Mouse (Mus musculus) CH12.LX (cell line): ENCODE measurements around the gene Setd6. TPM values are rescaled to one million over a fixed set of nuclear protein-coding genes. Genes with fewer than 3 reads are reported as not detected.

Source experiments
- DNase-seq: peaks from one replicate; pipeline ENCODE4 v3.0.0-alpha.2; 2013; ENCODE audit errors: extremely low read depth
- H3K27ac ChIP-seq: 2 replicates; pipeline ENCODE4 v1.5.1; 2012; ENCODE audit warnings: low read depth, mild to moderate bottlenecking, control low read depth, moderate library complexity; ENCODE audit not compliant: insufficient read depth
- H3K27me3 ChIP-seq: replicated peaks from 2 replicates; pipeline ENCODE3; 2012; ENCODE audit warnings: inconsistent platforms
- H3K36me3 ChIP-seq, 2 experiments: replicated peaks in 1 of 2; 2 replicates each; pipeline versions ENCODE3 to v1.6.1; 2012; ENCODE audit warnings: inconsistent platforms in 1 of 2, low read length in 1 of 2, mild to moderate bottlenecking in 1 of 2, mixed read lengths in 1 of 2, moderate library complexity in 1 of 2; ENCODE audit not compliant: control insufficient read depth in 1 of 2, insufficient read depth in 1 of 2
- H3K4me1 ChIP-seq, 2 experiments: 2 replicates each; pipeline ENCODE4 v1.6.1; 2012; ENCODE audit warnings: inconsistent platforms in 1 of 2, moderate library complexity in 1 of 2; ENCODE audit not compliant: insufficient read depth in 2 of 2, control insufficient read depth in 1 of 2
- H3K4me2 ChIP-seq: 2 replicates; pipeline ENCODE4 v1.6.1; 2012; ENCODE audit warnings: low read depth, mild to moderate bottlenecking, control low read depth; ENCODE audit not compliant: poor library complexity, insufficient read depth, severe bottlenecking
- H3K4me3 ChIP-seq, 3 experiments: fragments of 150-350 bp in 1 of 3; sonication (generic) in 1 of 3; replicated peaks in 1 of 3; 2 replicates each; pipeline versions ENCODE3 to v1.5.1; 2011 to 2012; ENCODE audit warnings: low read depth in 2 of 3, low read length in 2 of 3, mild to moderate bottlenecking in 2 of 3, moderate library complexity in 2 of 3, control low read depth in 1 of 3, improper control_type of control experiment in 1 of 3, inconsistent platforms in 1 of 3, mixed read lengths in 1 of 3; ENCODE audit not compliant: poor library complexity in 1 of 3
- H3K79me2 ChIP-seq: replicated peaks from 2 replicates; pipeline ENCODE4 v1.6.1; 2012; ENCODE audit warnings: mild to moderate bottlenecking, moderate library complexity; ENCODE audit not compliant: control insufficient read depth, poor library complexity, insufficient read depth, severe bottlenecking; ENCODE audit errors: extremely low read depth
- H3K9ac ChIP-seq: 2 replicates; pipeline ENCODE4 v1.6.1; 2012; ENCODE audit warnings: low read depth, mild to moderate bottlenecking, control low read depth, moderate library complexity; ENCODE audit not compliant: insufficient read depth
- H3K9me3 ChIP-seq: replicated peaks from 2 replicates; pipeline ENCODE3; 2012; ENCODE audit warnings: low read length, inconsistent platforms, mixed read lengths
- BHLHE40 ChIP-seq: IDR thresholded peaks from 2 replicates; pipeline ENCODE4 v1.6.1; 2011; ENCODE audit warnings: mild to moderate bottlenecking, low read depth, low read length, improper control_type of control experiment
- CHD1 ChIP-seq: IDR thresholded peaks from 2 replicates; pipeline ENCODE4 v1.6.1; 2012; ENCODE audit warnings: low read depth, low read length, improper control_type of control experiment, inconsistent platforms
- ELF1 ChIP-seq: IDR thresholded peaks from 2 replicates; pipeline ENCODE4 v1.6.1; 2014; ENCODE audit warnings: low read depth, mild to moderate bottlenecking, inconsistent platforms, low read length, improper control_type of control experiment
- ETS1 ChIP-seq: conservative IDR thresholded peaks from 2 replicates; pipeline ENCODE4 v1.6.1; 2012; ENCODE audit warnings: low read depth, mild to moderate bottlenecking, inconsistent platforms, low read length, improper control_type of control experiment, moderate library complexity
- GABPA ChIP-seq: IDR thresholded peaks from 2 replicates; pipeline ENCODE4 v1.6.1; 2012; ENCODE audit warnings: low read depth, low read length, improper control_type of control experiment, inconsistent platforms; ENCODE audit not compliant: insufficient replicate concordance
- HCFC1 ChIP-seq: IDR thresholded peaks from 2 replicates; pipeline ENCODE4 v1.6.1; 2012; ENCODE audit warnings: low read depth, mild to moderate bottlenecking, inconsistent platforms, low read length, improper control_type of control experiment
- JUN ChIP-seq: IDR thresholded peaks from 2 replicates; pipeline ENCODE4 v1.6.1; 2011; ENCODE audit warnings: low read depth, mild to moderate bottlenecking, low read length, improper control_type of control experiment, moderate library complexity; ENCODE audit not compliant: insufficient read depth
- JUND ChIP-seq: conservative IDR thresholded peaks from 2 replicates; pipeline ENCODE4 v1.6.1; 2011; ENCODE audit warnings: low read depth, low read length, improper control_type of control experiment
- MAX ChIP-seq: IDR thresholded peaks from 2 replicates; pipeline ENCODE4 v1.6.1; 2011; ENCODE audit warnings: low read length, improper control_type of control experiment
- MEF2A ChIP-seq: IDR thresholded peaks from 2 replicates; pipeline ENCODE4 v1.6.1; 2014; ENCODE audit warnings: low read depth, mild to moderate bottlenecking, inconsistent platforms, low read length, improper control_type of control experiment, borderline replicate concordance
- MXI1 ChIP-seq: IDR thresholded peaks from 2 replicates; pipeline ENCODE4 v1.6.1; 2011; ENCODE audit warnings: mild to moderate bottlenecking, low read depth, low read length, improper control_type of control experiment
- NELFE ChIP-seq: IDR thresholded peaks from 2 replicates; pipeline ENCODE4 v1.6.1; 2011; ENCODE audit warnings: low read depth, low read length, improper control_type of control experiment
- POLR2A ChIP-seq: IDR thresholded peaks from 2 replicates; pipeline ENCODE4 v1.6.1; 2011; ENCODE audit warnings: low read depth, mild to moderate bottlenecking, improper control_type of control experiment, low read length
- SIN3A ChIP-seq: IDR thresholded peaks from 2 replicates; pipeline ENCODE4 v1.6.1; 2012; ENCODE audit warnings: low read length, improper control_type of control experiment, inconsistent platforms
- UBTF ChIP-seq: IDR thresholded peaks from 2 replicates; pipeline ENCODE4 v1.6.1; 2012; ENCODE audit warnings: low read depth, mild to moderate bottlenecking, inconsistent platforms, low read length, improper control_type of control experiment, moderate library complexity
- USF1 ChIP-seq: IDR thresholded peaks from 2 replicates; pipeline ENCODE4 v1.6.1; 2014; ENCODE audit warnings: low read depth, mild to moderate bottlenecking, inconsistent platforms, low read length, improper control_type of control experiment
- ZC3H11A ChIP-seq: IDR thresholded peaks from 2 replicates; pipeline ENCODE4 v1.6.1; 2012; ENCODE audit warnings: low read depth, mild to moderate bottlenecking, inconsistent platforms, low read length, improper control_type of control experiment
- ZKSCAN1 ChIP-seq: IDR thresholded peaks from 2 replicates; pipeline ENCODE4 v1.6.1; 2012; ENCODE audit warnings: low read depth, inconsistent platforms, low read length, improper control_type of control experiment, borderline replicate concordance
- ZNF384 ChIP-seq: IDR thresholded peaks from 2 replicates; pipeline ENCODE4 v1.6.1; 2012; ENCODE audit warnings: low read depth, low read length, improper control_type of control experiment, inconsistent platforms
- dilution Hi-C: fragments of 300-500 bp; cut with MboI; formaldehyde crosslinking; loops from 2 replicates; pipeline ENCODE4 v1.14.3; 2020; ENCODE audit warnings: low sequenced_read_pairs; ENCODE audit not compliant: extremely low pct_unique_long_range_greater_than_20kb, extremely low pct_ligation_motif_present
- in situ Hi-C: fragments of 300-500 bp; cut with MboI; formaldehyde crosslinking; loops from 3 replicates; pipeline ENCODE4 v1.14.3; 2019; ENCODE audit warnings: low sequenced_read_pairs, low pct_ligation_motif_present, low pct_unique_long_range_greater_than_20kb, mixed read lengths
- polyA plus RNA-seq: library from polyadenylated mRNA; unstranded; fragments of >175 nt; gene quantifications from 2 replicates; pipeline ENCODE4 v1.2.1, GENCODE M21; 2012; ENCODE audit warnings: low read depth; ENCODE audit not compliant: insufficient read length
- total RNA-seq, 2 experiments: library from RNA; depleted of rRNA; stranded (reverse); fragments of 300-350 nt in 1 of 2; fragments of >200 nt in 1 of 2; gene quantifications; 2 replicates each; pipeline ENCODE4 v1.2.3; 2012 to 2014

Setd6 gene
- total and polyA plus RNA-seq, 3 experiments = 29.6 to 50.6 (median 29.7) TPM

DNA sequence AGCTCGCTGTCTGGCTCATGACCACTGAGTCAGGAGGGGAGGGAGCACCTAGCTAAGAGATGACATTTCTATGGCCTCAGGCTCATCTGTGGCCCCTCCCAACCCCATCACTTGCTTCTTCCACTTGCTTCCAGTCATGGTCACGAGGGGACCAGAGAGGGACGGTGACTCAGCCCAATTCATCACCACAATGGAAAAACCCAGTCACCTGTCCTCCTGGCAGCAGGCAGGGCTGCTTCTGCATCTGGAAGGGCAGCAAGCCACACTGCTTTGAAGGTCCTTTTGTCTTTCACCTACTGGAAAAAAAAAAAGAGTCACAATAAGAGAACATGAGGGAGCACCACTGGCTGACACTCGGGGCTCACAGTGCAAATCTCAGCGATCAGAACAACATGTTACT is 42.9 kb upstream of the Setd6 start (continued):
- TF ChIP-seq MEF2A (peak; percentile 74), USF1 (peak; percentile 47), JUN (peak; percentile 79), NELFE (no peak), BHLHE40 (peak; percentile 88), ELF1 (no peak), MXI1 (no peak), ZKSCAN1 (no peak), ETS1 (peak; percentile 93), CHD1 (no peak), GABPA (no peak)
- TF ChIP-seq, all 38 proteins: peak for 13

DNA sequence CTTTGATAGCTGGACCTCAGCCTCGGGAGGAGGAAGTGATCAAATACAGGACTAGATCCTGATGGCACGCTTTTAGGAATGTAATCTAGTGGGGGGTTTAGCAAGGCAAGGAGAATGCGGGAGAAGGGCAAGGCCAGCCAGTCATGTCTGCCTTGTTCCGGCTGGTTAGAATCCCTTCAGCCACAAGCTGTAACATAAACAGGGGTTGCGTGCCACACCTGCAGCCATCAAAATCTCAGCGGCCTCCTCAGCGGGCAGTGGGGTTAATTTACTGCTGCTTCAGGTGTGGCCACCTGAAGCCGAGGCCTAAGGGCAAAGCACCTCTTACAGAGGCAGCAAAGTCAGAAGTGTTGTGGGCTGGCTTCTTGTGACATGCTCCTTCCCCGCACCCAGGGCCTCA is 39.0 kb upstream of the Setd6 start, which contains the start of gene Ndrg4:
Ndrg4 (plus strand) TSS at position 350 of the 400 bp plus-strand sequence.
- Histone ChIP-seq H3K4me2 (peak within 1 kb of the TSS; percentile 92), H3K4me3 (peak within 1 kb of the TSS in 2 of 3 experiments; percentile 25 to 70), H3K36me3 (no peaks in the 10 kb centered on the region), H3K27ac (no peak within 1 kb of the TSS), H3K79me2 (no peaks in the 10 kb centered on the region), H3K9ac (peak within 1 kb of the TSS; percentile 41; the same call in 1 of the 2 replicates), H3K27me3 (peaks cover 46% of the 10 kb centered on the region), H3K4me1 (peaks cover 16 to 30% of the 10 kb centered on the region in 2 experiments), H3K9me3 (no peaks in the 10 kb centered on the region)
- dilution Hi-C loops = no loop called here
- DNase-seq = no peak
- TF ChIP-seq HCFC1 (no peak), JUN (no peak), MEF2A (no peak), ETS1 (no peak), SIN3A (no peak), UBTF (no peak), ZC3H11A (no peak), GABPA (no peak), JUND (no peak), CHD1 (no peak), MAX (no peak), POLR2A (no peak), ZNF384 (no peak)
- in situ Hi-C loops = no loop called here
